ENCODE assay signal across 8 mouse cellular contexts in genomic region chr8:83900266-83900956, GRCm38 (mm10). TPM values are rescaled to one million over a fixed set of nuclear protein-coding genes. Genes with fewer than 3 reads are reported as not detected.
DNase-seq lines count a peak whose midpoint lies in the region; ATAC-seq and TF ChIP-seq lines count a peak whose summit lies in the region.

No protein-coding gene starts in this region.

- H3K4me1 ChIP-seq in heart, embryonic 13.5 days: peaks cover 61% of the 10 kb centered on the region
- no peaks in the 10 kb centered on the region for H3K4me1 ChIP-seq in brown adipose tissue, adult 24 weeks (ENCODE audit: control insufficient read depth, insufficient read depth, insufficient read length, low read length)
- peaks cover 9% of the 10 kb centered on the region for H3K4me1 ChIP-seq in hindbrain, postnatal 0 days (ENCODE audit: insufficient read depth, low read length)
- H3K4me1 ChIP-seq in midbrain, embryonic 11.5 days (ENCODE audit: control insufficient read depth, insufficient read depth, low read length): peaks cover 33% of the 10 kb centered on the region

- ATAC-seq in heart, embryonic 13.5 days (ENCODE audit: extremely low read depth, insufficient number of reproducible peaks, low FRiP score, low TSS enrichment): no peak
- ATAC-seq in hindbrain, postnatal 0 days: no peak
- ATAC-seq in midbrain, embryonic 11.5 days (ENCODE audit: low FRiP score): no peak; the same call in 1 of the 2 replicates

- H3K36me3 ChIP-seq in heart, embryonic 13.5 days: no peaks in the 10 kb centered on the region
- no peaks in the 10 kb centered on the region for H3K36me3 ChIP-seq in C2C12 (ENCODE audit: control insufficient read depth, insufficient read depth)
- H3K36me3 ChIP-seq in hindbrain, postnatal 0 days (ENCODE audit: insufficient read depth, low read length): no peaks in the 10 kb centered on the region
- no peaks in the 10 kb centered on the region; the same call in 1 of the 2 replicates for H3K36me3 ChIP-seq in midbrain, embryonic 11.5 days (ENCODE audit: control insufficient read depth, insufficient read depth, low read length)

- peak overlapping the region; percentile 96 for H3K27ac ChIP-seq in heart, embryonic 13.5 days (replicated peaks)
- no peak overlapping the region for H3K27ac ChIP-seq in brown adipose tissue, adult 24 weeks (replicated peaks; ENCODE audit: low read depth, low read length)
- peak overlapping the region; percentile 99 for H3K27ac ChIP-seq in hindbrain, postnatal 0 days
- peak overlapping the region; percentile 90 for H3K27ac ChIP-seq in midbrain, embryonic 11.5 days (ENCODE audit: low read depth, low read length)

- peak overlapping the region; percentile 95 for H3K9ac ChIP-seq in heart, embryonic 13.5 days
- peak overlapping the region; percentile 95 for H3K9ac ChIP-seq in hindbrain, postnatal 0 days (replicated peaks; ENCODE audit: low read length)
- H3K9ac ChIP-seq in midbrain, embryonic 11.5 days (ENCODE audit: low read length): peak overlapping the region; percentile 82

- peak overlapping the region; percentile 89 for H3ac ChIP-seq in C2C12 (ENCODE audit: control insufficient read depth, insufficient read length, low read depth)

- no peaks in the 10 kb centered on the region for H3K9me3 ChIP-seq in heart, embryonic 13.5 days
- H3K9me3 ChIP-seq in hindbrain, postnatal 0 days (ENCODE audit: low read length): no peaks in the 10 kb centered on the region
- no peaks in the 10 kb centered on the region for H3K9me3 ChIP-seq in midbrain, embryonic 11.5 days (ENCODE audit: control insufficient read depth, low read length)

- no peak for TF ChIP-seq CTCF in C2C12 (IDR thresholded peaks at IDR 0.05; ENCODE audit: control insufficient read depth, insufficient read depth, insufficient read length)
- TF ChIP-seq CTCF in hindbrain, postnatal 0 days (IDR thresholded peaks at IDR 0.05; ENCODE audit: low read depth): no peak

- H3K27me3 ChIP-seq in heart, embryonic 13.5 days (replicated peaks): peaks cover 17% of the 10 kb centered on the region
- no peaks in the 10 kb centered on the region for H3K27me3 ChIP-seq in C2C12 (ENCODE audit: control insufficient read depth, insufficient read depth, insufficient read length)
- H3K27me3 ChIP-seq in hindbrain, postnatal 0 days (ENCODE audit: insufficient read depth, low read length): no peaks in the 10 kb centered on the region
- H3K27me3 ChIP-seq in midbrain, embryonic 11.5 days (ENCODE audit: control insufficient read depth, insufficient read depth, low read length): peaks cover 5% of the 10 kb centered on the region; the same call in 1 of the 2 replicates

- no peak for DNase-seq in heart, adult 11 months
- DNase-seq in hindbrain, postnatal 0 days (ENCODE audit: low spot score): peak; percentile 74
- no peak for DNase-seq in midbrain, embryonic 11.5 days (ENCODE audit: low spot score, missing footprints)
- DNase-seq in spleen, adult 12 weeks (ENCODE audit: low spot score): no peak
- no peak for DNase-seq in frontal cortex, adult 2 months (ENCODE audit: extremely low spot score in 1 of 2, low spot score in 1 of 2)

- H3K79me2 ChIP-seq in C2C12 (ENCODE audit: control insufficient read depth, insufficient read depth): no peaks in the 10 kb centered on the region

- H3K4me2 ChIP-seq in heart, embryonic 13.5 days: peak overlapping the region; percentile 98
- peak overlapping the region; percentile 69 for H3K4me2 ChIP-seq in hindbrain, postnatal 0 days (ENCODE audit: low read depth, low read length)
- peak overlapping the region; percentile 85 for H3K4me2 ChIP-seq in midbrain, embryonic 11.5 days

- under 1% methylated on average over 60 of the region's 100 CpGs for WGBS in heart, embryonic 13.5 days
- WGBS in hindbrain, postnatal 0 days: under 1% methylated on average over 36 of the region's 100 CpGs
- under 1% methylated on average over 49 of the region's 100 CpGs for WGBS in midbrain, embryonic 11.5 days

- H3K79me3 ChIP-seq in C2C12 (ENCODE audit: low read depth): no peaks in the 10 kb centered on the region

- H3K4me3 ChIP-seq in heart, embryonic 13.5 days: peak overlapping the region; percentile 94
- peak overlapping the region; percentile 41 for H3K4me3 ChIP-seq in C2C12 (ENCODE audit: insufficient read depth, poor library complexity, severe bottlenecking)
- peak overlapping the region; percentile 56 for H3K4me3 ChIP-seq in brown adipose tissue, adult 24 weeks (ENCODE audit: insufficient read depth, low read depth, low read length)
- peak overlapping the region; percentile 93 for H3K4me3 ChIP-seq in hindbrain, postnatal 0 days (ENCODE audit: low read length)
- H3K4me3 ChIP-seq in midbrain, embryonic 11.5 days (ENCODE audit: low read depth, low read length): peak overlapping the region; percentile 79

TF ChIP-seq in C2C12, 6 proteins besides CTCF, POLR2A, EP300 and RAD21:
- no peak for TF ChIP-seq CEBPB (IDR thresholded peaks at IDR 0.05; ENCODE audit: low read depth)
- TF ChIP-seq MYOD1 (IDR thresholded peaks at IDR 0.05; ENCODE audit: control insufficient read depth, insufficient read length, low read depth): no peak
- no peak for TF ChIP-seq USF1 (IDR thresholded peaks at IDR 0.05; ENCODE audit: low read depth)
- TF ChIP-seq FOSL1 (IDR thresholded peaks at IDR 0.05; ENCODE audit: insufficient read depth, low read length, poor library complexity, severe bottlenecking): no peak
- no peak for TF ChIP-seq MYOG (IDR thresholded peaks at IDR 0.05; ENCODE audit: control insufficient read depth, extremely low read depth, insufficient read length)
- TF ChIP-seq MAX (IDR thresholded peaks at IDR 0.05): no peak

RNA-seq across cellular contexts. Expression of gene Adgrl1, which starts 0.5 kb away (rescaled TPM):
- polyA plus RNA-seq in heart, embryonic 13.5 days (2015; fragmentation: Nextera tagmentation; extraction: Ambion mirVana): 8.5 and 8.7 TPM in 2 replicates
- polyA plus RNA-seq in C2C12 (2012; fragmentation: generic; extraction: Trizol): 16.6 TPM
- polyA plus RNA-seq in brown adipose tissue, adult 24 weeks (2012; ENCODE audit: insufficient read depth, insufficient read length, missing spikeins): 1.5 and 1.6 TPM in 2 replicates
- 393 and 469 TPM in 2 replicates for total RNA-seq in hindbrain, postnatal 0 days (2014; rRNA removed)
- 54.2 and 54.6 TPM in 2 replicates for polyA plus RNA-seq in hindbrain, postnatal 0 days (2015; fragmentation: Nextera tagmentation; extraction: Ambion mirVana)
- polyA plus RNA-seq in midbrain, embryonic 11.5 days (2014; fragmentation: Nextera tagmentation; extraction: Ambion mirVana): 13.7 and 16.4 TPM in 2 replicates
- 199 and 247 TPM in 2 replicates for polyA plus RNA-seq in frontal cortex, adult 2 months (2012; rRNA removed)

RNA-seq across cellular contexts. Expression of gene Gm10644, which starts 54.6 kb away (rescaled TPM):
- 0.41 and 0.55 TPM in 2 replicates for polyA plus RNA-seq in heart, embryonic 13.5 days (2015; fragmentation: Nextera tagmentation; extraction: Ambion mirVana)
- 0.08 TPM for polyA plus RNA-seq in C2C12 (2012; fragmentation: generic; extraction: Trizol)
- 0.79 and 0.99 TPM in 2 replicates for polyA plus RNA-seq in brown adipose tissue, adult 24 weeks (2012; ENCODE audit: insufficient read depth, insufficient read length, missing spikeins)
- 0.40 and 1.7 TPM in 2 replicates for total RNA-seq in hindbrain, postnatal 0 days (2014; rRNA removed)
- 0.43 and 0.56 TPM in 2 replicates for polyA plus RNA-seq in hindbrain, postnatal 0 days (2015; fragmentation: Nextera tagmentation; extraction: Ambion mirVana)
- 0.61 and 0.81 TPM in 2 replicates for polyA plus RNA-seq in midbrain, embryonic 11.5 days (2014; fragmentation: Nextera tagmentation; extraction: Ambion mirVana)
- polyA plus RNA-seq in frontal cortex, adult 2 months (2012; rRNA removed): 0.63 and 0.68 TPM in 2 replicates

RNA-seq across cellular contexts. Expression of gene Asf1b, which starts 54.9 kb away (rescaled TPM):
- polyA plus RNA-seq in heart, embryonic 13.5 days (2015; fragmentation: Nextera tagmentation; extraction: Ambion mirVana): 57.0 and 62.7 TPM in 2 replicates
- polyA plus RNA-seq in C2C12 (2012; fragmentation: generic; extraction: Trizol): 140 TPM
- polyA plus RNA-seq in brown adipose tissue, adult 24 weeks (2012; ENCODE audit: insufficient read depth, insufficient read length, missing spikeins): 3.3 and 3.8 TPM in 2 replicates
- 4.7 and 5.6 TPM in 2 replicates for total RNA-seq in hindbrain, postnatal 0 days (2014; rRNA removed)
- 8.3 and 10.6 TPM in 2 replicates for polyA plus RNA-seq in hindbrain, postnatal 0 days (2015; fragmentation: Nextera tagmentation; extraction: Ambion mirVana)
- 92.5 and 96.5 TPM in 2 replicates for polyA plus RNA-seq in midbrain, embryonic 11.5 days (2014; fragmentation: Nextera tagmentation; extraction: Ambion mirVana)
- polyA plus RNA-seq in frontal cortex, adult 2 months (2012; rRNA removed): 1.2 and 1.6 TPM in 2 replicates

Comparison
In these comparisons a context has a peak if more than half of its experiments do, and no peak if none do; other contexts are left out.
1. H3K4me3 ChIP-seq: peak in every context shown above with its lines; median percentile 94 in heart, embryonic 13.5 days; 93 in hindbrain, postnatal 0 days; 79 in midbrain, embryonic 11.5 days; 56 in brown adipose tissue, adult 24 weeks; 41 in C2C12.